Mouse (Mus musculus) cerebellum, adult 18-20 months (tissue): ENCODE measurements around the gene Trpm7.
A peak's percentile ranks its signal among the peaks of the same experiment; 100 is the strongest.
"Not testable (repeated sequence)": the region's sequence is repeated elsewhere in the genome, so short reads cannot be mapped to it uniquely, and the experiment has no call there.

Source experiments
- DNase-seq, 2 experiments: peaks; one replicate each; pipeline ENCODE4 v3.0.0; 2021

Trpm7 gene

DNA sequence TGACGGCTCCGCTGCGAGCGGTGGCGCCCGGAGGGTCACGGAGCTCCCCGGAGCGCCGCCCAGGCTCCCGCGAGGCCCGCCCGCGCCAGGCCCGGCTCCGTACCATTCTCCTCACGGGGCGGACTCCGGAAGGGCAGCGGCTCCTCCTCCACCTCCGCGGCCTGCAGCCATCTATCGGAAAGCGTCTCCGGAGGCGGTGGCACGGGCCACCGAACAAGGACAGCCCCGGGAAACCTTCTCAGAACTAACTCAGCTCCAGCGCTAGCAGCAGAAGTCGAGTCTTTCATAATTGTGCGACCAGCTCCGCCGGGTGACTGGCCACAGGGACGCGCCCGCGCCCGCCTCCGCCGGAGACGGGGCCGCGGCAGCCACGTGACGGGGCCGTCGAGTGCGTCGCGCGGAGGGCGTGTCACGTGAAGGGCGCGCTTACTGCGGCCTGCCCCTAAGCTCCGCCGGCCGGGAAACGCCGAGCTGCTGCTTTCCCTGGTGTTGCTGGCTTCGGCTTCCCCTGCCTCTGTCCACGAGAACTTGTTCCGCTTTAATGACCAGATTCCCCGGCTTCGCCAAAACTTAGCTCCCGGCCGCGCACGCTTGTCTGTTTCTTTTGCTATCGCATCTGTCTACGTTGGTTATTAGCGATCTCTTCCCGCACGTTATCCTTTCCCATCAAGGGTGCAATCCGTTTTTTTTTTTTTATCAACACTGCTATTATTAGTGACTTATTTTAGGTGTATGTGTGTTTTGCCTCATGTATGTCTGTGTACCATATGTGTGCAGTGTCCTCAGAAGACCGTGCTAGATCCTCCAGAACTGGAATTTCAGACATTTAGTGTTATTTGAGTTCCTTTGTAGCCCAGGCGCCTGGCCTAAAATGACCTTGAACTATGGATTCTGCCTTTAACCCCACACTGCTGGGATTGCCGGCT lies at the start of gene Trpm7:
Trpm7 (minus strand) TSS at position 360 of the 926 bp plus-strand sequence.
- peak; percentile 91 to 95 for DNase-seq

DNA sequence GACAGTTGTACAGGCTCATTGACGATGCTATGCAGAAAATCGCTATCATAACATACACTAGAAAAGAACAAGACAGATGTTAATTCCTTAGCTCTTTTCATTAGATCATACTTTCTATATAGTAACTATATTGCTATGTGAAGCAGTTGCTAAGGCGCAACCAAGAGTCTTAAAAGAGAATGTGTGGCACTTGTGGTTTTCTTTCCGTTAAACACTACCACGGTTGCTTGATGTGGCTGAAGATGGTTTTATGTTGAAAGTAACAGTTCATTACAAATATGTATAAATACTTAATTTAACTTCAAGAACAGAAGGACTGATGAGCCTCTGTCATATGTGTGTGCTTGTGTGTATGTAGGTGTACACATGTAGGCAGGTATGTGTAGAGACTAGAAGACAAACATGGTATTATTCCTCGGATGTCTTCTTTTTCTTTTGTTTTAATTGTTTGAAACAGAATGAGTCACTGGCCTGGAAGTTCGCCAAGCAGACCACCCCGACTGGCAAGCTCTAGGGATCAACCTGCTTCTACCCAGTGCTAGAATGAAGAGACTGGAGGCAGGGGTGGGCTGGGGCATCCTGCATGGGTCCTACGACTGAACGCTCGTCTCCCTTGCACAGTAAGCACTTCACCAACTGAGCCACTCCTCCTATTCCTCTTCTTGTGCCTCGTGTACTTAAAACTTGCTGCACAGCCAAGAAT lies 44.5 kb upstream of the Trpm7 start:
- DNase-seq: no peak

DNA sequence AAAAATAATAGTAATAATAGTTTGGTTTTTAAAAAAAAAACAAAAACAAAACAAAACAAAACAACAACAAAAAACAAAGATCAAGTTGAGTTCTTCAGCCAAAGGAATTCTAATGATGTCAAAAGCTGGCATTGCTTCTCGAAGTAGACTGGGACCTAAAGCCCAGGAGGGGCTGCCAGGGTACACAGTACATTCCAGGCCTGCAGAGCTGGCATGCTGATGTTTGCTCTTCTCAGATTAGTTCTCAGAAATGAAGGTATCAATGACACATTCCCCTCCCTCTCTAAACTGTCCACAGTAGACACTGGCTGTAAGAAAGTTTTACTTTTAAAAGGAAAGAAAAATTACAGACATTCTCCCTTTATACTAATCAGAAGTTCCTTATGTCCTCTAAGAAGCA lies 40.2 kb upstream of the Trpm7 start:
- no peak for DNase-seq

DNA sequence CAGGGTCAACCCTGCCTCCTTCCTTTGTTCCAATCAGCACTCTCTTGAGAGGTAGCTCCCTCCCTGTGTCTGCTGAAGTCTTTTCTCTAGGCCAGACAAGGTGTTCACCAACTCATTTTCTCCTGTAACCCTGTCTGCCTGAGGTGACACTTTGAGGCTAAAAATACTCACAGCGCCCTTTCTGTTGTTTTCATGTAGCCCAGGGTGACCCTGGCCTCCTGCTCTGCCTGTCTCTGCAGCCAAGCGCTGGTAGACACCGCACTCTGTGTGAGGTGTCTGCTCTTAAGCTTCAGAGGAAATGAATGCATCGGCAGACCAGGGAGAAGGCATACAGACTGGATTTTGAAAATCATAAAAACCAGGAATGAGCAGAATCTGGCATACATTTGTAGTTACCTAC lies 38.1 kb upstream of the Trpm7 start:
- no peak for DNase-seq

DNA sequence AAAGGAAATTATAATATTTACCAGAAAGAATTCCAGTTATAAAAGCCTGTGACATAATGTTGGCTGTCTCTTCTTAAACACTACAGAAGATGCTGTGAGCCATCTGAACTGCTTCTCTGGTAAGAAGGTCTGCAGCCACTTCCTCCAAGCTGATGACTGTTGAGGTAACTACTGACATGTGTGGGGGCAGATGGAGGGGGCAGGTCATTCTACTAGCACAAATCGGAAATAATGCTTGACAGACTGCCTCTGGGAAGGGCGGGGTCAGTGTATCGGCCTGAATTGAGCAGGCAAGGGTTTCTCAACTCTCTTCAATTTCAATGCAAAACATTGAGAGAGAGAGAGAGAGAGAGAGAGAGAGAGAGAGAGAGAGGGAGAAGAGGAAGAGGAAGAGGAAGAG lies 28.1 kb upstream of the Trpm7 start:
- peak in 1 of 2 experiments; percentile 14 for DNase-seq

DNA sequence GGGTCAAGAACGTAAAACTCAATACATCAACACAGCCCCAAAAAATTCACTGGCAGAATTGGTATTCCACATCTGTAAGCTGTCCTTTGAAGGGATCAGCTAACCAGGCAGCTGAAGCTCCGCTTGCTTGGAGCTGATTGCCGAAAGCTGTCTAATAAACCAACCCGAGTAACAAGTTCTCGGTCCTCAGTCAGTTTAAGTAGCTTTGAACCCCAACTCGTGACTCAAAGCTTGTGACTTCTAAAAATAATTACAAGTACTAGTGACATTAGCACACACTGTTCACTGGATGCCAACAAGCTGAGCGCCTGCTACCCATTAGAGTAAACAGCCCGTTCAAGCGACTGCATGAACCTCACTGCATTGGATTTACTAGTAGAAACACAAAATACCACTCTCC lies 21.5 kb upstream of the Trpm7 start:
- no peak for DNase-seq

DNA sequence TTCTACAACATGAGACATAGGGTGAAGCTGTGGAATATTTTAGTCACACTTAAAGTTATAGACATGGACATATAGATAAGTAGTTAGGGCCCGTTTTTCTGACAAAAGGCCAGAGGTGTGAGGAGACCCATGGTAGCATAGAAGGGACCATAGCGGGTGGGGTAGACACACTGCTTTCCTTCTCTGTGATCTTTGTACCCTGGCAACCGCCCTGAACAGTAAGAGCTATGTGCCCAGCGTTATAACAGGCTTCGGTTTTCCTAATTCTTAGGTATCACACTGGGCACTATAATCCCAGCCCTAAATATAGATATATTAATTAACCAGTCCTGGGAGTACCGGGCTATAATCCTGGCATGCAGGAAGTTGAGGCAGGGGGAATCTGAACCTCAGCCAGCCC lies 20.9 kb upstream of the Trpm7 start:
- no peak for DNase-seq

DNA sequence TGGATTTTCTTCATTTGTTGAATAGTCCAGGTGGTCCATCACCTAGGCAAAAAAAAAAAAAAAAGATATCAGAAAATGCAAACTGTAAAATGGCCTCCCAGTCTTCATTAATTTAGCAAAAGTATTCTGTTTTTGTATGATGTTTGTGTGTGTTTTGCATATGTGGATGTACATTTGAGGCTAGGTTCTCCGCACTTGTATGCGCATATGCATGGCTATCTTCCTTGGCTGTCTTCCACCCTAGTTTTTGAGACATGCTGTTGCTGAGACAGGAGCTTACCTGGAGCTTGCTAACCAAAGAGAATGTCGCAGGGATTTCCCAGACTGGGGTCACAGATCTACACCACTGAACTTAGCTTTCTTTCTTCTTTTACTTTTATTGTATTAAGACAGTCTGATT lies 18.2 kb upstream of the Trpm7 start:
- no peak for DNase-seq

DNA sequence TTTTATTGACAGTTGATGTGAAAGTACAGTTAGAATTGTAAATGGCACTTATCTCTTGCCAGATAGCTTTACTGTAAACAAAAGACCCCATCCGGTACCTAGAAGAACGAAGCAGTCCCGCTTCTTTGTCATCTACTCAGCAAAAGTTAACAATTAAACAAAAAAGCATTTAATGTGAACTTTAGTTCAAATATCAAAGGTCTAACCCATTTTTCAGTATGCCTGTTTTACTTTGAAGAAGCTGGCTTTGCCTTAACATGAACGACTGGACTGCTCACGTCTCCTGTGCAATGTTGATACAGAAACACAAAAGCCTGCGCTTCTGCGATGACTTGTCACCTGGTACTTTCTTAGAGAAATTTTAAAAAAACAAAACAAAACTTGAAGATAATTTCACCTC lies 16.3 kb upstream of the Trpm7 start:
- DNase-seq: no peak

DNA sequence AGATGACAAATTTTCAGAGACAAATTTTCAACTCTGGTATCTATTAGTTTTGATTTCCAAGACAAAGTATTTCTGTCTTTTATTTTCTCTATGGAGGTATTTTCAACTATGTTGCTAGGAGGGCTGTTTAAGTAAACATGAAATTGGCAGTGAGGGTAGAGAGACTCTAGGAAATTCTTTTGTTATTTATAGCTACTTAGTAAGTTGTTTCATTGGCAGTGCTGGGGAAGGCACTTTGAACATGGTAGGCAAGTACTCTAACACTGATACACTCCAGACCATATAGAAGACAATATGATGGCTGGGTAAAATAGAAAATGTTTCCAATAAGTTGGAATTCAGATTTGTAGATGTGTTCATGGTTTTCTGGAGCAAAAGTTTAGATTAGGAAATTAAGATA lies 15.7 kb upstream of the Trpm7 start:
- no peak for DNase-seq

DNA sequence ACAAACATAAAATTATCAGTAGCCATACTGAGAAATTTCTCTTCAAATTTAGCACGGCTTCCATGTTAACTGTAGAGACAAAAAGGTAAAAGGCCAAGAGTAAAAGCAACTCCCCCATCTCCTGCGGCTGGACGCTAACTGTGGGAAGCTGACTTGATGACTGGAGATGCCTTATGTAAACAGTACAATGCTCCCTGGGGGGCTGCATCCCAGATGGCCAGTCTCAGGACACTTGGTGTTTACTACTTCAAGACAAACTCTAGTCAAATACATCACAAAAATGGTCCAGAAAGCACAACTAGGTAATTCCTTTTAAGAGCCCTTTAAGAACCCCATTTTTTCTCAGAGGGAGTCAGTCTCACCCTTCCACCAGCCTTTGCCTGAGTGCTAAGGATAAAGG lies 11.1 kb upstream of the Trpm7 start:
- no peak for DNase-seq

DNA sequence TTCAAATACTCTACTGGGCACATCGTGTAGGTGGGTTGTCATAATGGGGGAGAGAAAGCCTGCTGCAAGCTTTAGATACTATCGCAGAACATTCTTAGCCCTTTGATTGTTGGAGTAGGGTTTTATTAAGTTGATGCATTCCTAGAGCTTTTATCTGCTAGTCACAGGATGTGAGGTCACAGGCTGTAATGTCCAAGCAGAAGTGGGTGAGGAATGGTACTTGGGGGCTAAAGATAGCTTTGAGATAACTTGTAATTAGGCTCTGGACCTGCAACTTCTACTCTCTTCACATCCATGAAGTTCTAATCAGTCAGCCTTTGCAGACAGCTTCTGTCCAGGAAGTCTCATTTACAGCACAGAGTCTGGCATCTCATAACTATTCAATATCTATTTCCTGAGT lies 9.8 kb upstream of the Trpm7 start:
- DNase-seq: no peak

DNA sequence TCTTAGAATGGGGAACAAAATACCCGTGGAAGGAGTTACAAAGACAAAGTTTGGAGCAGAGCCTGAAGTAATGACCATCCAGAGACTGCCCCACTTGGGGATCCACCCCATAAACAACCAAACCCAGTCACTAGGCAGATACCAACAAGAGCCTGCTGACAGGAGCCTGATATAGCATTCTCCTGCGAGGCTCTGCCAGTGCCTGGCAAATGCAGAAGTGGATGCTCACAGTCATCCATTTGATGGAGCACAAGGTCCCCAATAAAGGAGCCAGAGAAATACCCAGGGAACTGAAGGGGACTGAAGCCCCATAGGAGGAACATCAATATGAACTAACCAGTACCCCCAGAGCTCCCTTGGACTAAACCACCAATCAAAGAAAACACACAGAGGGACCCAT lies 6.7 kb upstream of the Trpm7 start:
- not testable (repeated sequence) for DNase-seq

DNA sequence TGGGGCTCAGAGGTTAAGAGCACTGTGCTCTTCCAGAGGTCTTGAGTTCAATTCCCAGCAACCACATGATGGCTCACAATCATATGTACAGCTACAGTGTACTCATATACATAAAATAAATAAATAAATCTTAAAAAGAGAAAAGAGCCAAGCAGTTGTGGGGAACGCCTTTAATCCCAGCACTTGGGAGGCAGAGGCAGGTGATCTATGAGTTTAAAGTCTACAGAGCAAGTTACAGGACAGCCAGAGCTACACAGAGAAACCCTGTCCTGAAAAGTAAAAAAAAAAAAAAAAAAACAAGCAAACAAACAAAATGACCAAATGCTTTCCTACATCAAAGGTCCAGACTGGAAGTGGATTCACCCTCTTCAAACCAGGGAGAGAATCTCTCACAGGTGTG lies 2.0 kb upstream of the Trpm7 start:
- no peak for DNase-seq

DNA sequence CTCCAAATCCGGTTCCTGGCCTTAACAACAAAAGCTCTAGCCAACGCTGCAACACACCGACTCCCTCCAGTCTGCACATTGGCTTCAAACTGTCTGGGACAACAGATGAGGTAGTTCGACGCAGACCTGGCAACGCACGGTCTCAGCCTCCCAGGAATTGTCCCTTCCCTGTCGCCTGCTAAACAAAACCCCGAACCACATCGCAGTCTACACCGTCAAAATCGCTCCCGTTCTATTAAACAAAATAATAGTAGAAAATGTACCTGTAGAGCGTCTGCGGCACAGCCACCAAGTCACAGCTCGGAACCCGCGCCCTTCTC lies 554 bp downstream of the Trpm7 start:
- peak; percentile 45 to 53 for DNase-seq

DNA sequence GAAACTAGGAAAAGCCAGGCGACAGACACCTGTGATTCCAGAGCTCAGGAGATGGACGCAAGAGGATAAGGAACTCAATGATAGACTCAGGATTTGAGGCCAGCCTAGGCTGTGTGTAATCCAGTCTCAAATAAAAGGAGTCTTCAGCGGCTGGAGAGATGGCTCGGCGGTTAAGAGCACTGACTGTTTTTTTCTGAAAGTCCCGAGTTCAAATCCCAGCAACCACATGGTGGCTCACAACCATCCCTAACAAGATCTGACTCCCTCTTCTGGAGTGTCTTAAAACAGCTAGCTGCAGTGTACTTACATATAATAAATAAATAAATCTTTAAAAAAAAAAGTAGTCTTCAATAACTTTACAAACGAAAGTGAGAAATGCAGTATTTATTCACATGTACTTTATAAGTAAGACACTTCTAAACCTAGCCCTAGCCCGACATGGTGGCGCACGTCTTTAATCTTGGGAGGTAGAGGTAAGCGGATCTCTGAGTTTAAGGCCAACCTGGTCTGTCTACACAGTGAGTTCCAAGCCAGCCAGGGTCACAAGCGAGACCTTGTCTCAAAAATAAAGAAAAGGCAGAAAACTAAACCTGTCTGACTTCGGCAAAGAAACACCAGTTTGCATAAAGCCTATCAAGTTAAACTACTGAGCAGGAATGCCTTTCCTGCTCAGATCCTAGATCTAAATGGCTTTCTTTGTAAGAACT lies 1.1 kb downstream of the Trpm7 start:
- peak; percentile 9 to 19 for DNase-seq

DNA sequence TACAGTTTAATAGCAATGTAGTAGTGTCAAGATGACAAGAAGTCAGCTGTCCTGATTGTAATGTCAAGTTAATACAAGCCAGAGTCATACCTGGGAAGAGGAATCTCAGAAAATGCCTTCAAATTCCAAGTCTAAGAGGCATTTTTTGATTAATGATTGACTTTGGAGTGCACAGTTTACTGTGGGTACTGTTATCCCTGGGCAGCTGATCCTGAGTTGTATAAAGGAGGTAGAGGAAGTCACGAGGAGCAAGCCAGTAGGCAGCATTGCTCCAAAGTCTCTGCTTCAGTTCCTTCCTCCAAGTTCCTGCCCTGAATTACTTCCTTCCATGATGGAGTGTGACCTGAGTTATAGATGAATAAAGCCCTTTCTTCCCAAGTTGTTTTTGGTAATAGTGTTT lies 9.7 kb downstream of the Trpm7 start:
- DNase-seq: no peak

DNA sequence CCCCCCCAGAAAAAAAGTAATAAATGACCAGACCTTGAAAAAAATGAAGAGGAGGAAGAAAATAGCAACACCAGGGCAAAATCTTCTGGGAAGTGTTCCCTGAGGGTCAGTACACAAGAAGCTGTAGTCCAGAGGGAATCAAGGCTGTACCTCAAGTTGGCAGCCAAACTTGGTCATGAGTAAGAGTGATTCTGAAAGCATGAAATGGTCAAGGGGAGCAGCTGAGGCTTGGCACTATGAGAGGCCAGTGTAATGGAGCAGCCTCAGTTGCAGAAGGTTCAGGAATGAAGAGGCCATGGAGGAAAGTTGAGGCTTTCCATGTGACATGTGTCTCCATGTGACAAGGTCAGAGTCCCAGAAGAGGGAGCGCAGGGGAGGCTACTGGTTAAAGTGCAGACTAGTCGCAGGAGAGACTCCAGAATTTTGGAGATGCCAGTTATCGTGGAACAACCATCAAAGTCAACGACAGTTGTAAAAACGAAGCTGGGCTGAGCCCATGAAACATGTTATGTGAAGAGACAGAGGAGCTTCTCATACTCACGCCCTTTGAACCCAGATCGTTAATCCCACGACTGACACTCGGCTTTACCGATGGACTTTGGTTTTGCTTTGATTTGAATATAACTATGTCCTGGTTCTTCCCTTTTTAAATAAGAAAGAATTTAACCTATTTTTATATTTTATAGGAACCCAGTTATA lies 10.4 kb downstream of the Trpm7 start:
- DNase-seq: no peak

DNA sequence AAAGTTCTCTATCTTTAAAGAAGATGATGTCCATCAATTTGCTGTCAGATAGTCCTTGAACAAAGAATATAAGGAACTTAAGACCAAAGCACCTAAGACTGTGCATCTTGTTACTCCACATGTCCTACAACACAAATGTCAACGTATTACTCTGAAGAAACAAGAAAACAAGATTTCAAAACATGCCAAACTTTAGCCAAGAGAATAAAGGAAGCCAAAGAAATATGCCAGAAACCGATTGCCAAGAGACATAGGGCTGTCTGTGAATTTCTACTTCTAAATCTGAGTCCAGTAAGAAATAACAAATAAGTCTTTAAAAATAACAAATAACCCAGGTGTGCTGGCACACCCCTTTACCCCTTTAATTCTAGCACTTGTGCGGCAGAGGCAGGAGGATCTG lies 11.0 kb downstream of the Trpm7 start:
- DNase-seq: no peak

DNA sequence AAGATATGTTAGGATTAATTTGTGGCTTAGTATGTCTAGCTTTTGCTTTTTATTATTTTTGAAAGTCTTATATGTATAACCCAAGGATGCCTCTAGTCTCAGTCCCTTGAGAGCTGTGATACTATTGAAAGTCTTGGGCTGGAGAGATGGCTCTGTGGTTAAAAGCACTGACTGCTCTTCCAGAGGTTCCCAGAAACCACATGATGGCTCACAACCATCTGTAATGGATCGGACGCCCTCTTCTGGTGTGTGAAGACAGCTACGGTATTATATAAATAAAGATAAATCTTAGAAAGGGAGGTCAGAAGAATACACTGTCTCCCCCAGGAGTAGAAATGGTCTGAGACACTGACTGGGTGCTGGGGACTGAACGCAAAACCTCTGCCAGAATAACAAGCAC lies 31.3 kb downstream of the Trpm7 start:
- DNase-seq: no peak

DNA sequence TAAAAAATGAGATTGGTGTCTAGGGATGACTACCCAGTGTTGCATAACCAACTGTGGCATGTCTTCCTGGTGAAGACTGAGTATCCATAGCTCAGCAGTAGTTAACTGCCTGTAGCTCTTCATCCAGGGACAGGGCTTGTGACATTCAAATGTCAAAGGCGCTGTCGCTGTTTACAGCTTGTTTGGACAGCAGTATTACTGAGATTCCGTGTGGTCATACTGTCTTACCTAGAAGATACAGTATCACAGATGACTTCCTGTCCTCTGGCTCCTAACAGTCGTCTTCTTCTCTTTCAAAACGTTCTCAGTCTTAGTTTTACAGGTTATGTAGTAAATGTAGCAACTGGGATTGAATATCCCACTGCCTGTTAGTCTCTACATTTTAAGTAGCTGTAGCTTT lies 37.2 kb downstream of the Trpm7 start:
- no peak for DNase-seq

DNA sequence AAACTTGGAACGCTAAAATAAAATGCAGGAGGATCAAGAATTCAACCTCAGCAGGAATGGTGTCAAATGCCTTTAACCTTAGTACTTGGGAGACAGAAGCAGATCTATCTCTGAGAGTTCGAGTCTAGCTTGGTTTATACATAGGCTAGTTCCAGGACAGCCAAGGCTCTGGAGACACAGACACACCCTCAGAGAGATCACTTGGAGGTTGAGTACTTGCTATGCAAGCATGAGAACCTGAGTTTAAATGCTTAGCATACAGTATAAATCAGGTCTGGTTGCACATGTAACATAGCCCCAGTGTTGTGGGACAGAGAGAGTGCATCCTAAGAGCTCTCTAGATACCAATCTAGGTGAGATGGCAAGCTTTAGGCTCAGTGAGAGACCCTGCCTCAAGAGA lies 58.6 kb downstream of the Trpm7 start:
- no peak for DNase-seq

DNA sequence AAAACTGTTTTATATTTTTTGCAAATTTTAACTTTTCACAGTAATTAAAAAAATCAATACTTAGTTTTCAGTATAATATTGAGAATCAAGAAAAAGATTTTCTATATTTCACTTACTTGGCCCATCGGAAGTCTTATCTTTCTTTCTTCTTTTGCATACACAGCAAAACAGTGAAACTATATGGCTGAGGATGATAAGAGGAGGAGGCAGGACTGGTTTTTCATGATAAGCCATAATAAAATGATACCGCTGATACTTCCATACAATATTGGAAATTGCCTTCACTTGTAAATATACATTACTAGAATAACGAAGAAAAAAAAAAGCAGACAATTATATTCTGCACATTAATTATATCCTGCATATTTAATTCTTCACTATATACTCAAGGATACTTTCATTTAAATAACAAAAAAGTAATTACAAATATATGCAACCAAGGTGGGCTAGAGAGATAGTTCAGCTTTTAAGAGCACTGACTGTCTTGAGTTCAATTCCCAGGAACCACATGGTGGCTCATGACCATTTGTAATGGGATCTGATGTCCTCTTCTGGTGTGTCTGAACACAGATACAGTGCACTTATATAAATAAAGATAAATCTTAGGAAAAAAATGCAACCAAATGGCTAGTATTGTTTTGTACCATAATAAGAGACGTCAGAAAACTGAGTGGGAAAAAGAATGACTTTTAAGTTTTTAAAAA lies 59.2 kb downstream of the Trpm7 start:
- no peak for DNase-seq
